Mouse (Mus musculus) ES-E14 (cell line): ENCODE data around the gene Speer4f2. TPM values are rescaled to one million over a fixed set of nuclear protein-coding genes. Genes with fewer than 3 reads are reported as not detected.

Source experiments
- DNase-seq: peaks from one replicate; pipeline ENCODE4 v3.0.0-alpha.2; 2013; ENCODE audit warnings: low read depth, low spot score
- H3K27ac ChIP-seq: 2 replicates; pipeline ENCODE4 v1.5.1; 2012; ENCODE audit warnings: low read depth, mild to moderate bottlenecking, low read length, moderate library complexity, mixed read lengths; ENCODE audit not compliant: poor library complexity, insufficient read depth, severe bottlenecking
- H3K36me3 ChIP-seq: 2 replicates; pipeline ENCODE4 v1.6.1; 2012; ENCODE audit warnings: mild to moderate bottlenecking, low read length, moderate library complexity, mixed read lengths; ENCODE audit not compliant: control insufficient read depth, poor library complexity, insufficient read depth, severe bottlenecking
- H3K4me1 ChIP-seq, 2 experiments: fragments of 150-350 bp in 1 of 2; sonication (generic) in 1 of 2; 2 replicates each; pipeline ENCODE4 v1.6.1; 2012; ENCODE audit warnings: low read length in 2 of 2, mild to moderate bottlenecking in 1 of 2, mixed read lengths in 1 of 2; ENCODE audit not compliant: control insufficient read depth in 2 of 2, insufficient read depth in 2 of 2, poor library complexity in 1 of 2
- H3K4me3 ChIP-seq, 2 experiments: fragments of 150-350 bp in 1 of 2; sonication (generic) in 1 of 2; 2 replicates each; pipeline ENCODE4 v1.5.1; 2012; ENCODE audit warnings: low read length in 2 of 2, low read depth in 1 of 2, mild to moderate bottlenecking in 1 of 2, mixed read lengths in 1 of 2; ENCODE audit not compliant: insufficient read depth in 1 of 2, poor library complexity in 1 of 2, severe bottlenecking in 1 of 2
- H3K9ac ChIP-seq: 2 replicates; pipeline ENCODE4 v1.6.1; 2012; ENCODE audit warnings: low read depth, mild to moderate bottlenecking, low read length, mixed read lengths; ENCODE audit not compliant: poor library complexity, insufficient read depth, severe bottlenecking
- H3K9me3 ChIP-seq: fragments of 150-350 bp; sonication (generic); 2 replicates; pipeline ENCODE4 v1.6.1; 2012; ENCODE audit warnings: low read depth, mild to moderate bottlenecking, low read length; ENCODE audit not compliant: control insufficient read depth, insufficient read depth
- CHD2 ChIP-seq: IDR thresholded peaks from 2 replicates; pipeline ENCODE4 v1.6.1; 2014; ENCODE audit warnings: mild to moderate bottlenecking, low read depth, low read length, inconsistent platforms
- HCFC1 ChIP-seq: IDR thresholded peaks from 2 replicates; pipeline ENCODE4 v1.6.1; 2012; ENCODE audit warnings: low read length, inconsistent platforms, borderline replicate concordance; ENCODE audit not compliant: insufficient read depth
- MAFK ChIP-seq: IDR thresholded peaks from 2 replicates; pipeline ENCODE4 v1.6.1; 2014; ENCODE audit warnings: mild to moderate bottlenecking, low read depth, low read length, inconsistent platforms; ENCODE audit not compliant: insufficient read depth
- ZC3H11A ChIP-seq: IDR thresholded peaks from 2 replicates; pipeline ENCODE4 v1.6.1; 2012; ENCODE audit warnings: low read depth, mild to moderate bottlenecking, inconsistent platforms, low read length, borderline replicate concordance
- ZNF384 ChIP-seq: IDR thresholded peaks from 2 replicates; pipeline ENCODE4 v1.6.1; 2012; ENCODE audit warnings: low read depth, low read length, inconsistent platforms
- in situ Hi-C, 2 experiments: fragments of 600-800 bp; cut with MboI; formaldehyde crosslinking; loops; one replicate each; pipeline ENCODE4 v1.15.1; 2025; ENCODE audit warnings: low sequenced_read_pairs in 2 of 2, inconsistent platforms in 1 of 2; ENCODE audit not compliant: unreplicated experiment in 2 of 2
- total RNA-seq: library from RNA; depleted of rRNA; stranded (reverse); fragments of 300-350 nt; gene quantifications from 2 replicates; pipeline ENCODE4 v1.2.3, GENCODE M21; 2012

The Speer4f2 gene
- total RNA-seq, 1 experiment, result not detected

DNA sequence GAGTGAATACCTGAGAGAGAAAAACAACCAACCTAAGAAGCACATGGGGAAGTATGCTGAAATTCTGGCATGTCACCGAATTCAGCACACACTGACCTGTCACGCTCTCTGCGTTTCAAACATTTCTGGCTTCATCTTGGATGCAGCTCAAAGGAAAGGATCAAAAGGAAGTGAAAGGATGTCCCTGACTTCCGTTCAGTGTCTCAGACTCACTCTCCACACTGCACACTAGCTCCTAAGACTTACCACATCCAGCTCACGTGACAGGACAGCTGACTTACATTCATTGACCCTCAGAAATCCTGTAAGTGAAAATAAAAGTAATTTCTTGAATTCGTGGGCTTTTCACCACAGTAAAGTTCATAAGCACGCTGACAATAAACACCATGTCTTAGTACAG lies 16.9 kb downstream of the Speer4f2 start:
- Histone ChIP-seq H3K27ac (no peak overlapping the region), H3K4me1 (no peaks in the 10 kb centered on the region), H3K36me3 (no peaks in the 10 kb centered on the region), H3K4me3 (no peak overlapping the region), H3K9me3 (no peaks in the 10 kb centered on the region), H3K9ac (no peak overlapping the region)
- TF ChIP-seq ZC3H11A (no peak), CHD2 (no peak), ZNF384 (no peak), HCFC1 (no peak), MAFK (no peak)
- DNase-seq, result no peak
- in situ Hi-C loops, result no loop called here

DNA sequence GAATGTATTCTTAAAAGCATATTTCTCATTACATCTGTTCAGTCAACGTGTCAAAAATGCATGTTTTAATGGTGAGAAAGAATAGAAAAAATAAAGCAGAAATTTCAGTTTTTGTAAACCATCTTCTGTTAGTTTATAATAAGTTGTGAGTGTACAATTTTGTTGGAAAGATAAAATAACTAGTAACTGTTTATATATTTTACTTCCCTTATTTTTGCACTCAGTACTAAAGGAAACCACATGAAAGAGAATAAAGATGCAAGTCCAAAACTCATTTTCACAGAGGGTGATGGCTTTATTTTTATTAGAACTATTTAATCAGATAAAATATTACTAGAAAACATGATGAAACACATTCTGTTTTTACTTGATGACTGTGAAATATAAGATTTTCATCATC lies 18.2 kb downstream of the Speer4f2 start:
- no peak overlapping the region for H3K9ac ChIP-seq
- no peak overlapping the region for H3K4me3 ChIP-seq
- no peak for DNase-seq
- H3K4me1 ChIP-seq, result no peaks in the 10 kb centered on the region
- TF ChIP-seq ZNF384 (no peak), CHD2 (no peak), ZC3H11A (no peak), MAFK (no peak), HCFC1 (no peak)
- in situ Hi-C loops, result no loop called here
- no peak overlapping the region for H3K27ac ChIP-seq
- no peaks in the 10 kb centered on the region for H3K9me3 ChIP-seq
- no peaks in the 10 kb centered on the region for H3K36me3 ChIP-seq

DNA sequence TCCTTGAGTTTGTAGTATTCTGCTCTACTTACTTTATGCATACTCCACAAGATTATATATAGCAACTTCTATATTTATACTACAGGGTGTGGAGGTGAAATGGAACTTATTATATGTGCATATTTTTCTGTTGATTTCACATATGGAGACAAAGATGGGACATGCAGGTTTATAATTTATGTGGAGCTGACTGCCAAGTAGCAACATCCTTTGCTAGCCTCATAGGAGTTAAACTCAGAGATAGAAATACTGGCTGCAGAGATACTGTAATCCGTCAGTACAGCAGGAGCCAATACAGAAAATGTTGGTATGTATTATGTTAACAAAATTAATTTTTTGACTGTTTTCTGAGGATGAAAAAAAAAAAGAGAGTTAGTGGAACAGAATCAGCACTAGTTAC lies 27.6 kb downstream of the Speer4f2 start:
- no peak for DNase-seq
- TF ChIP-seq CHD2 (no peak), ZC3H11A (no peak), HCFC1 (no peak), ZNF384 (no peak)
- Histone ChIP-seq H3K36me3 (no peaks in the 10 kb centered on the region), H3K9me3 (no peaks in the 10 kb centered on the region), H3K9ac (no peak overlapping the region), H3K4me3 (no peak overlapping the region), H3K4me1 (no peaks in the 10 kb centered on the region), H3K27ac (no peak overlapping the region)
- in situ Hi-C loops, result no loop called here

DNA sequence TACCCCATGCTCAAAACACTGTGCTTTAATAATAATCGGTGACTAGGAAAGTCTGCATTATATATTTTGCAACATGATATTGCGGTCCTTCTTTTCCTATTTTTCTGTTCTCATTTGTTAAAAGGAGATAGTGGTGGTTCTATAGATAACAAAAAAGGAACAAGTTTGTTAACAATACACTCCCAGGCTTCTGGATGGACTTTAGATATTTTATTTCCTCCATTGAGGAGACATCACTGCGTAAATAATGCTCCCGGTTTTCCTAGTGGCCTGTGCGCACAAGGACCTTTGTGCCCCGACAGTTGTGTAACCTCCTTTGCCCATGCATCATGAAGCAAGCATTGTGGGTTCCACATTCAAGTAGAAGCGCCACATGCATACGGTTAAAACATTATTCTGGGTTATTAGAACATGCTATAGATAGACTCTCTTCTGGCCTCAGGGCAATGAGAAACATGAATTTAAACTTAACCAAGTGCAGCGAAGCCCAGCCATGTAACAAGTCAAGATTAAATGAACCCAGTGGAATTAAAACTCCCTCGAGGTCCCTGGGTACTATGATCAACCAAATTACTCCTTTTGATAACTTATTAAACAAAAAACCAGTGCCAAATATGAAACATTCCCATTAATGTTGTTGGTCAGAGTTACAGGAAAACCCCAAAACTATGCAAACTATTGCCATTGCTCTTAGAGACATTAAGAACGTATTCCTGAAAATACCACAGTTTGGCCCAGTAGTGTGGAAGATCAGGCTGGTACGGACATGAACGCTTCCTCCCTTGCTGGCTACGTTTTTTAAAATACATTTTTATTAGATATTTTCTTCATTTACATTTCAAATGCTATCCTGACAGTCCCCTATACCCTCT lies 28.5 kb downstream of the Speer4f2 start:
- Histone ChIP-seq H3K9me3 (no peaks in the 10 kb centered on the region), H3K36me3 (no peaks in the 10 kb centered on the region), H3K9ac (no peak overlapping the region), H3K4me3 (no peak overlapping the region), H3K27ac (no peak overlapping the region), H3K4me1 (no peaks in the 10 kb centered on the region)
- TF ChIP-seq ZNF384, result no peak
- TF ChIP-seq MAFK, result no peak
- TF ChIP-seq ZC3H11A, result no peak
- no peak for TF ChIP-seq CHD2
- TF ChIP-seq HCFC1, result no peak
- DNase-seq, result no peak
- in situ Hi-C loops, result no loop called here
